Mouse (Mus musculus) testis, adult 2 months (tissue): ENCODE results near the gene C6.

ENCODE experiments used
- CTCF ChIP-seq: fragments of 200-500 bp; IDR thresholded peaks from 2 replicates; pipeline ENCODE4 v1.5.1; 2012; ENCODE audit warnings: low read depth, mild to moderate bottlenecking, inconsistent platforms, low read length, moderate library complexity; ENCODE audit not compliant: control insufficient read depth, insufficient read depth, insufficient replicate concordance
- POLR2A ChIP-seq: fragments of 200-500 bp; IDR thresholded peaks from 2 replicates; pipeline ENCODE4 v1.6.1; 2012; ENCODE audit warnings: low read depth, mild to moderate bottlenecking, inconsistent platforms, low read length, moderate library complexity; ENCODE audit not compliant: control insufficient read depth

GRCm38 (mm10) chr15:4836354-4836753 is 109.4 kb downstream of the C6 start:
- TF ChIP-seq CTCF (no peak), POLR2A (no peak)
